Mouse (Mus musculus) heart, embryonic 12.5 days (tissue): Measurements from ENCODE around the gene Krt27. TPM values are rescaled to one million over a fixed set of nuclear protein-coding genes. Genes with fewer than 3 reads are reported as not detected.
A peak's percentile ranks its signal among the peaks of the same experiment; 100 is the strongest.

Source experiments
- ATAC-seq: fragments of 200-750 bp; cut with Nextera tagmentation; 2 replicates; pipeline ENCODE4 v1.8.0; 2017; ENCODE audit warnings: moderate TSS enrichment, moderate library complexity; ENCODE audit not compliant: insufficient number of reproducible peaks, low FRiP score
- H3K27ac ChIP-seq: fragments of 300-500 bp; sonication (generic); 2 replicates; pipeline ENCODE4 v1.5.1; 2016; ENCODE audit warnings: mild to moderate bottlenecking, moderate library complexity; ENCODE audit not compliant: poor library complexity, severe bottlenecking
- H3K27me3 ChIP-seq: fragments of 300-500 bp; sonication (generic); replicated peaks from 2 replicates; pipeline ENCODE4 v1.6.1; 2016; ENCODE audit warnings: mild to moderate bottlenecking, moderate library complexity
- H3K36me3 ChIP-seq: fragments of 300-500 bp; sonication (generic); 2 replicates; pipeline ENCODE4 v1.6.1; 2016; ENCODE audit warnings: mild to moderate bottlenecking, moderate library complexity
- H3K4me1 ChIP-seq: fragments of 300-500 bp; sonication (generic); replicated peaks from 2 replicates; pipeline ENCODE4 v1.6.1; 2016; ENCODE audit warnings: mild to moderate bottlenecking
- H3K4me2 ChIP-seq: fragments of 300-500 bp; sonication (generic); 2 replicates; pipeline ENCODE4 v1.6.1; 2016; ENCODE audit warnings: mild to moderate bottlenecking, moderate library complexity
- H3K4me3 ChIP-seq: fragments of 300-500 bp; sonication (generic); 2 replicates; pipeline ENCODE4 v1.5.1; 2016; ENCODE audit warnings: mild to moderate bottlenecking
- H3K9ac ChIP-seq: fragments of 300-500 bp; sonication (generic); 2 replicates; pipeline ENCODE4 v1.6.1; 2016; ENCODE audit warnings: mild to moderate bottlenecking, moderate library complexity
- H3K9me3 ChIP-seq: fragments of 300-500 bp; sonication (generic); replicated peaks from 2 replicates; pipeline ENCODE4 v1.6.1; 2016; ENCODE audit warnings: mild to moderate bottlenecking, moderate library complexity
- WGBS: fragments of 180-500 bp; shearing (Covaris S2); methylation state at CpG from one replicate; pipeline ENCODE4 v1.1.7; 2016; 5-methylcytosine and 5-hydroxymethylcytosine counted together
- polyA plus RNA-seq: library from polyadenylated mRNA; unstranded; fragments of >200 nt; fragmentation: Nextera tagmentation; extraction: Ambion mirVana; gene quantifications from 2 replicates; pipeline ENCODE4 v1.2.1, GENCODE M21; 2016

Gene Krt27
- polyA plus RNA-seq, 1 experiment from 2014 or later: not detected

GRCm38 (mm10) chr11:99329655-99330054 lies 21.2 kb downstream of the Krt27 start:
- Histone ChIP-seq H3K36me3 (no peaks in the 10 kb centered on the region), H3K4me1 (no peaks in the 10 kb centered on the region), H3K9me3 (no peaks in the 10 kb centered on the region), H3K27ac (no peak overlapping the region), H3K27me3 (0 out of 2 replicates have a peak, but pooled peaks cover 4% of the 10 kb centered on the region), H3K4me3 (no peak overlapping the region), H3K9ac (no peak overlapping the region), H3K4me2 (no peak overlapping the region)
- 78% methylated on average over 2 of the region's 2 CpGs for WGBS
- no peak for ATAC-seq

- 84% methylated on average over 11 of the region's 11 CpGs for WGBS
- H3K27me3 ChIP-seq: 0 out of 2 replicates have a peak, but pooled peaks cover 4% of the 10 kb centered on the region
- no peaks in the 10 kb centered on the region for H3K4me1 ChIP-seq
- H3K9ac ChIP-seq: no peak within 1 kb of the TSS
- H3K4me3 ChIP-seq: no peak within 1 kb of the TSS
- no peaks in the 10 kb centered on the region for H3K9me3 ChIP-seq
- ATAC-seq: no peak
- no peak within 1 kb of the TSS for H3K27ac ChIP-seq
- H3K4me2 ChIP-seq: no peak within 1 kb of the TSS
- H3K36me3 ChIP-seq: no peaks in the 10 kb centered on the region
These were observed 28.1 kb downstream of the Krt27 start, which contains the start of gene Krt25 for GRCm38 (mm10) chr11:99322851-99323250. TSS of gene Krt25 (minus strand) at chr11:99322951.

GRCm38 (mm10) chr11:99321094-99321493 lies 29.8 kb downstream of the Krt27 start:
- Histone ChIP-seq H3K27ac (no peak overlapping the region), H3K36me3 (no peaks in the 10 kb centered on the region), H3K4me2 (no peak overlapping the region), H3K9ac (no peak overlapping the region), H3K4me1 (no peaks in the 10 kb centered on the region), H3K9me3 (no peaks in the 10 kb centered on the region), H3K4me3 (no peak overlapping the region), H3K27me3 (no peaks in the 10 kb centered on the region)
- no peak for ATAC-seq
- WGBS: 82% methylated on average over 14 of the region's 14 CpGs

GRCm38 (mm10) chr11:99319127-99319526 lies 31.8 kb downstream of the Krt27 start:
- Histone ChIP-seq H3K4me2 (peak overlapping the region; percentile 18; the same call in 1 of the 2 replicates), H3K27ac (no peak overlapping the region), H3K36me3 (no peaks in the 10 kb centered on the region), H3K9ac (no peak overlapping the region), H3K4me3 (no peak overlapping the region), H3K4me1 (no peaks in the 10 kb centered on the region), H3K27me3 (0 out of 2 replicates have a peak, but pooled peaks cover 4% of the 10 kb centered on the region), H3K9me3 (no peaks in the 10 kb centered on the region)
- WGBS: 40% methylated on average over 9 of the region's 9 CpGs
- ATAC-seq: no peak

GRCm38 (mm10) chr11:99316543-99316942 lies 34.4 kb downstream of the Krt27 start:
- H3K27me3 ChIP-seq: 0 out of 2 replicates have a peak, but pooled peaks cover 4% of the 10 kb centered on the region
- H3K4me3 ChIP-seq: no peak overlapping the region
- H3K36me3 ChIP-seq: no peaks in the 10 kb centered on the region
- H3K9ac ChIP-seq: no peak overlapping the region
- ATAC-seq: no peak
- no peaks in the 10 kb centered on the region for H3K4me1 ChIP-seq
- no peak overlapping the region for H3K27ac ChIP-seq
- no peak overlapping the region for H3K4me2 ChIP-seq
- 63% methylated on average over 8 of the region's 8 CpGs for WGBS
- H3K9me3 ChIP-seq: no peaks in the 10 kb centered on the region

GRCm38 (mm10) chr11:99314594-99314993 lies 36.3 kb downstream of the Krt27 start:
- WGBS: 88% methylated on average over 2 of the region's 2 CpGs
- ATAC-seq: no peak

GRCm38 (mm10) chr11:99310882-99311281 lies 40.0 kb downstream of the Krt27 start:
- no peak overlapping the region for H3K27ac ChIP-seq
- H3K4me2 ChIP-seq: no peak overlapping the region
- ATAC-seq: no peak
- no peak overlapping the region for H3K4me3 ChIP-seq
- H3K27me3 ChIP-seq: 0 out of 2 replicates have a peak, but pooled peaks cover 4% of the 10 kb centered on the region
- no peaks in the 10 kb centered on the region for H3K4me1 ChIP-seq
- H3K36me3 ChIP-seq: no peaks in the 10 kb centered on the region
- H3K9me3 ChIP-seq: no peaks in the 10 kb centered on the region
- no peak overlapping the region for H3K9ac ChIP-seq
- 83% methylated on average over 1 of the region's 1 CpGs for WGBS

More at GRCm38 (mm10) chr11:99314594-99314993, 36.3 kb downstream of the Krt27 start:
- Histone ChIP-seq H3K27ac (no peak overlapping the region), H3K9me3 (no peaks in the 10 kb centered on the region), H3K36me3 (no peaks in the 10 kb centered on the region), H3K27me3 (0 out of 2 replicates have a peak, but pooled peaks cover 4% of the 10 kb centered on the region), H3K4me2 (no peak overlapping the region), H3K4me3 (no peak overlapping the region), H3K9ac (no peak overlapping the region), H3K4me1 (no peaks in the 10 kb centered on the region)

GRCm38 (mm10) chr11:99307579-99307978 lies 43.3 kb downstream of the Krt27 start:
- Histone ChIP-seq H3K27me3 (no peaks in the 10 kb centered on the region), H3K9me3 (no peaks in the 10 kb centered on the region), H3K4me1 (no peaks in the 10 kb centered on the region), H3K36me3 (no peaks in the 10 kb centered on the region), H3K9ac (no peak overlapping the region), H3K4me3 (no peak overlapping the region), H3K4me2 (no peak overlapping the region), H3K27ac (no peak overlapping the region)
- WGBS: 25% methylated on average over 2 of the region's 2 CpGs
- no peak for ATAC-seq

Other genes starting within 250 kb of the Krt27 start
- 0.08 TPM in 1 of 2 replicates, not detected in the other for gene Ccr7, start 196.0 kb downstream of the Krt27 start, polyA plus RNA-seq
- gene Smarce1, start 120.1 kb downstream of the Krt27 start, polyA plus RNA-seq: 178 and 181 TPM in 2 replicates
- gene Krt222, start 107.0 kb downstream of the Krt27 start, polyA plus RNA-seq: 1.6 TPM in 2 replicates
- not detected in 2 replicates for gene Krt24, start 65.8 kb downstream of the Krt27 start, polyA plus RNA-seq
- gene Krt25, start 28.2 kb downstream of the Krt27 start, polyA plus RNA-seq: not detected in 2 replicates
- gene Krt26, start 13.1 kb downstream of the Krt27 start, polyA plus RNA-seq: not detected in 2 replicates
- 0.12 and 0.20 TPM in 2 replicates for gene Krt28, start 23.8 kb upstream of the Krt27 start, polyA plus RNA-seq
- gene Krt10, start 38.3 kb upstream of the Krt27 start, polyA plus RNA-seq: 16.6 and 18.8 TPM in 2 replicates
- gene Krt12, start 71.2 kb upstream of the Krt27 start, polyA plus RNA-seq: not detected in 2 replicates
- gene Krt20, start 87.0 kb upstream of the Krt27 start, polyA plus RNA-seq: 3.6 and 4.1 TPM in 2 replicates
- gene Krt23, start 142.0 kb upstream of the Krt27 start, polyA plus RNA-seq: 0.27 and 0.52 TPM in 2 replicates
- gene Krt39, start 170.2 kb upstream of the Krt27 start, polyA plus RNA-seq: not detected in 2 replicates
- gene Krt40, start 192.1 kb upstream of the Krt27 start, polyA plus RNA-seq: not detected in 2 replicates
- gene Krtap3-3, start 199.8 kb upstream of the Krt27 start, polyA plus RNA-seq: not detected in 2 replicates
- gene Krtap3-2, start 205.7 kb upstream of the Krt27 start, polyA plus RNA-seq: not detected in 2 replicates
- gene Gm11939, start 208.4 kb upstream of the Krt27 start, polyA plus RNA-seq: not detected in 2 replicates
- gene Krtap3-1, start 215.5 kb upstream of the Krt27 start, polyA plus RNA-seq: not detected in 2 replicates
- gene Krtap1-5, start 229.9 kb upstream of the Krt27 start, polyA plus RNA-seq: not detected in 2 replicates
- gene Krtap1-4, start 232.6 kb upstream of the Krt27 start, polyA plus RNA-seq: not detected in 2 replicates
- not detected in 2 replicates for gene Krtap1-3, start 240.2 kb upstream of the Krt27 start, polyA plus RNA-seq
- gene Krtap9-3, start 247.0 kb upstream of the Krt27 start, polyA plus RNA-seq: not detected in 2 replicates